Mouse (Mus musculus): ENCODE results near the gene Plcb2.

The Plcb2 gene

GRCm38 (mm10) chr2:118711038-118711494 lies 17.2 kb downstream of the Plcb2 start:
- DNase-seq, result peak; percentile 73 to 80

DNA sequence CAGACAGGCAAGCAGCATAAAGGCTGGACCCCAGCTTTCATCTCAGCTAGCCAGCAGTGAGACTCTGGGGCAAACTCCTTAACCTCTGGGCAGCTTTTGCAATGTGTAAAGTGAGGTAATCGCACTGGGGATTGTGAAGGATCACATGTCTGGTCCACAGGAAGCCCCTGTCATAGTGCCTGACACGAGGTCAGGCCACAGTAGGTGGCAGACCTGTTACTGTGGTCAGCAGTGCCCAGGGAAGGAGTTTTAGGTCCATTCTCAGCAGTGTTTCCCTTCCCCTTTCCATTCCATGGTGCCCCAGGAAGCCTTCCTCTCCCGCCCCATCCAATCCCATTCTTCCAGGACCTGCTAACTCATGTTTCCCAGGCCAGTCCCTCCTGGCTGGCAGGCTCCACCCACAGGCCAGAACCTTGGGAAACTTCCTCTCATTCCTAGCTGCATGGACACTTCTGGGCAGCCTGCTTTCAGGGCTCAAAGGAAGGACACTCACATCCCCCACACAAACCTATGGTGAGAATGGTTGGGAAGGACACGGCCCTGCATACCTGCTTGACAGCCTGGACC lies 18.5 kb downstream of the Plcb2 start:
- DNase-seq, result peak in 1 of 2 experiments; percentile 37

DNA sequence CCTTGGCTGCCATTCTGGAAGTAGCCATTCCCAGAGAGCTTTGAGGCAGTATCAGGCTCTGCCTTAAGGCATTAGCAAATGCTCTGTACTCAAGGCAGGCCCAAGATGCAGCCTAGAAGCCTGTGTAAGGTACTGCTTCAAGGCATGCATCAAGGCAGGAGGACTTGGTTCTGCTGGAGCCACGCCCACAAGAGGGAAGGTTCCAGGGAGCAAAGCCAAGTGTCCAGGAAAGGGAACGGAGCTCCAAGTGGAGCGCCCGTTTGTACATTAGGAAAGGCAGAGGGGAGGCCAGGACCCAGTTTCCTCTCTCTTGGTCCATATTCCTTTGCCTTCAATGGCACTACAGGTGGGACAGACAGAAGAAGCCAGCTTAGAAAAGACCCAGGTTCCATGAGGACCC lies 19.8 kb downstream of the Plcb2 start:
- DNase-seq, result peak in 1 of 2 experiments; percentile 37

GRCm38 (mm10) chr2:118706436-118706835 lies 21.8 kb downstream of the Plcb2 start:
- DNase-seq, result no peak

DNA sequence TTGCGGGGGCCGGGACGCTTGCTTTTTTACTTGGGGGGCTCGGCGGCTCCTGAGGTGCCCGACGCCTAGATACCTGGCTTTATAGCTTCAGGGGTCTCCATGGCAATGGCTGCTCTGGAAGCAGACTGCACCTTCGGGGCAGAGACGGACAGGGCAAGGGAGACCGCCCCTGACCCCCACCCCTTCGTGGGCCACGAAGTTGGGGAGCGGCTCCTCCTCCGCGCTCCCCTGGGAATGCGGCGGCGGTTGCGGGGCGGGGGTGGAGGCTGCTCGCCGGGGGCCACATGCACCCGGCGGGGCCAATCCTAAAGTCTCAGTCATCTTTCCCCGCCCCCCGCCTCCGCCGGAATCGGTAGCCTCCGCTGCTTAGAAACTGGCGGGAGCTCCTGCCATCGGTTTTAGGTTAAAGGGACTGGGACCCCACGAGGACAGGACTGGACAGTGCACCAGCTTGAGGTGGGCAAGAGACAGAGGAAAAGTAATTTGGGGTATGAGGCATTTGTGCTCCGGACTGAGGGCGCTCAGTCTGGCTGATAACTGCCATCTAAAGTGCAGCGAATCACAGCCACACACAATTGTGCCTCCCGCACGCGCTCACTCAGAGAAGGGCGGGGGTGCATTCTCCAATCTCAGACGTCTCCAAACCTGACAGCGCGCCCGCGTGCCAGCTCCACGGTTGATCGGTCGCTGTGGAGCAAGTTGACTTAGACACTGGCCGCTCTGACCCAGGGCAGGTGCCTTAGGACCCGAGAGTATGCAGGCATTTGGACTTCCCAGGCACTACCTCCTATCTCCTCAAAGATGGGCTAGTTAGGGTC lies 24.1 kb downstream of the Plcb2 start, which contains the start of gene Ankrd63:
Gene Ankrd63, minus strand, starts transcription at position 51 of the 818 bp plus-strand sequence.
- peak; percentile 41 to 53 for DNase-seq

DNA sequence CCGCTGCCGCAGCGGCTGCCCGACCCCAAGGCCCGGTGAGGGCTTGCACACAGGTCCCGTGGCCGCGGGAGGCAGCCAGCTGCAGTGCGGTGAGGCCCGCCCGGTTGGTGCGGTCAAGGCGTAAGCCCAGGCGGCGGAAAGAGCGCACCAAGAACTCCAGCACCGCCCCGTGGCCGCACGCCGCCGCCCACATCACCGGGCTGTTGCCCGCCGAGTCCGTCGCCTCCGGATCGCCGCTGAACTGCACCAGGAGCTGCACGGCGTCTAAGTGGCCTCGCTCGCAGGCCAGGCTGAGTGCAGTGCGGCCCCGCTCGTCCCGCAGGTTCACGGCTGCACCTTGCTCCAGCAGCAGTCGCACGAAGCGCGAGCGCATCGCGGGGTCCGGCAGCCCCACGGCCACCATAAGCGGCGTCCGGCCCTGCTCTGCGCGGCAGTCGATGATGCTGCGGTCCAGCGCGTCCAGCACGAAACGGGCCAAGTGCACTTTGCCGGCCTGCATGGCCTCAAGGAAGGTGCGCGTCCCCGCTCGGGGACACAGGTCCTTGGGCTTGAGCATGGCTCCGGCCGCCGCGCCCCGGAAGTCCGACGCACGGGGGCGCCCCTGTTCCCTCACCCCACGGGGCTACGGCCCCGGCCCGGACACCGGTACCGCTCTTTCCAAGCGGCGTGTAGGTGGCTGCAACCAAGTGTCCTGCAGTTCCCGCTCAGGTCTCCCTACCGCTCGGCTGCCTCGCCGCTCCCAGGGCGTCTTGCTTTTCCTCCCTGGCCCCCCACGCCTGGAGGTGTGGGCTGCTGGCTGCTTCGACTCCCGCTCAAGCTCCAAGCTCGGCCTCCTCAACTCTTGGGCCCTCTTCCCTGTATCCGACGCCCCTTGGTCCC lies 25.1 kb downstream of the Plcb2 start:
- DNase-seq, result peak; percentile 67 to 76

DNA sequence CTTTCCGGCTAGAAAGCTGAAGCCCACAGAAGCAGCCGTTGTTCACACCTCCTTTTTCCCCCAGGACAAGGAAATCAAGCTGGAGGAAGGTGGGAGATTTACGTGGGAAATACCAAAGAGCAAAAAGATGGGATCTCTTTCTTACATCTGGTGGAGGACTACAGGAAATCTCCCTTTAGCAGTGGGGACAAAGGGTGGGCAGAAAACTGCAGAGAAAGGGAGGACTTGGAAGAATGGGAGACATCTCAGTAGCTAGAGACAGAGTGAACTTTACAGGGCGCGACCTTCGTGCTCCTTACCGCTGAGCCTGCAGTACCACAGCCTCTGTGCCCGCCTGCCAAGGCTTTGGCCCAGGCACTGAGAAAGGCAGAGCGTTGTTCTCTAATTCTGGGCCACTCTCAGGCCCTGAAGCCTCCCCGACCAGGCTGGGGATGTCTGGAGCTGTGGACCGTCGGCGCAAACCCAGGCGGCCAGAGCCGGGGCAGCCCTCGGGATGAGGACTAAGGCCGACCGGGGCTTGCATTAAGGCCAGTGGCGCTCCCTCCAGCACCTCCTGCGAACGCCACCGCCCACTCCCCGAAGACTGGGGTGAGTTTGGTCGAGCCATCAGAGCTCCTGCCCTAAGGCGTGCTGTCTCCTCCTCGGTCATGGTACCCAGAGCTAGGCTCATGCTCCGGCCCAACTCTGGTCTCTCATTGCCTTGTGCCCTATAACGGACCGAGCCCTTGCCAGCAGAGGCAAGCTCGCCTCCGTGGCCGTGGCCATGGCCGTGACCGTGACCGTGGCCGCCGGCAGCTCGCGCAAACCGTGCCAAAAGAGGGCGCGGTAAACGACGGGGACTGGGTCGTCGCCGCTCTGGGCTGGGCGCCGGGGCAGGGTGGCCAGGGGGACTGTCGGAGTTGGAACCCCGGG lies 26.0 kb downstream of the Plcb2 start:
- DNase-seq, result peak in 1 of 2 experiments; percentile 25

DNA sequence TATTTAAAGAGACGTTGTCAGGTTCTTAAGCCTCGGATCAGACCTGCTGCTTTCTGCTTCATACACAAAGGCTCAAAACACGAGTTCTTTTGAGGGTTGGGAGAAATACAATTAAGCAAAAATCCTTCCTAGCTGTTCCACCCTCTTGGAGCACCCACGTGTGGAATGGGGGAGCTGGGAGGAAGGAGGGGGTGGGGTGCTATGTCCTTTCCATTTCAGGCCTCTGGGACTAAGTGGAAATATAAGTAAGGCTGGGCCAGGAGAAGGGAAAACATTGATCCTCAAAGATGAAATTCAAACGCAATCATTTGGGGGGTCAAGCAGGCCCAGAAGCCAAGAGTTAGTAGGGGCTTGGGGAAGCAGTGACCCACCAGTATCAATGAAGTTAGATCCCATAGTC lies 27.1 kb downstream of the Plcb2 start:
- DNase-seq, result no peak

- peak; percentile 92 for DNase-seq
Measured at GRCm38 (mm10) chr2:118700179-118701062, 27.8 kb downstream of the Plcb2 start.

DNA sequence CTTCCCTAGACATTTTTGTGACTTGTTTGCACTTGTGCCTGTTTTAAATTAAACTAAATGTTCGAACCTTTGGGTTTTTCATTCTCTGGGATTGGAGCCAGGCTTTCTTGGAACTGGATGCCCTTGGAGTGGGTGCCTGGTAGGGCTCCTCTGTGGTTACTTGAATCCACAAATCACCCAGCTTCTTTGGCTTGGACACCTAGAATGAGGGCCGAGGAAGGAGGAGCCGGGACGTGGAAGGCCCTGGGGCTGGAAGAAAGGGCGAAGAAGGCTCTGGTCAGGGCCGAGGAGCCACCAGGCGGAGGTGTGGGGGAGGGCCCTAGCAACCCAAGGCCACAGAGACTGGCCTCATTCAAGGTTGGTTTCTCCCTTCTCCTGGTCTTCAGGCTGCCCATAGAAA lies 30.3 kb downstream of the Plcb2 start:
- DNase-seq, result peak in 1 of 2 experiments; percentile 19

DNA sequence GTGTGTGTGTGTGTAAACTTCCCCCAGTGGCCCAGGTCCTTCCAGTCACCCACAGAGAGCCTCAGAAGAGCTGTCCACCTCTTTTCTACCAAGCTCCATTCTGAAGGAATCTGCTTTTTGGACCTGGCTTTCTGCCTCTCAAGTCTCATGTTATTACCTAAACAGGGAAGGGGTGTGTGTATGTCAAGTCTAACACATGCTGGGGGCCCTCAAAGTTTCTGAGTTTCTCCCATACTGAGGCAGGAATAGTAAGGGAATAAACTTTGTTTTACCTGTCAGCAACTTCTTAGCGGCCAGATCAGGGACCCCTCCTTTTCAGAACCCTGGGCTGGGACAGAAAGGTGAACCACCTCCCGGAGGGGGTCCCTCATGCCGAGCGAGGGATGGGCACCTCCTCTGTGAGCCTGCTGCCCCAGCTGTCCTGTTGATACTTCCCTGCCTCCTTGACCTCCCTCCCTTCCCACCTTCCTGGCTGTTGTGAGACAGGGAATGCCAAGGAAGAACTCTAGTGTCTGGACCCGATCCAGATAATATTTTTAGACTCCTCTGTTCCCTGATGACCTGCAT lies 30.8 kb downstream of the Plcb2 start:
- no peak for DNase-seq

- DNase-seq, result peak; percentile 45 to 55
Measured at GRCm38 (mm10) chr2:118696451-118697308, 31.6 kb downstream of the Plcb2 start.

DNA sequence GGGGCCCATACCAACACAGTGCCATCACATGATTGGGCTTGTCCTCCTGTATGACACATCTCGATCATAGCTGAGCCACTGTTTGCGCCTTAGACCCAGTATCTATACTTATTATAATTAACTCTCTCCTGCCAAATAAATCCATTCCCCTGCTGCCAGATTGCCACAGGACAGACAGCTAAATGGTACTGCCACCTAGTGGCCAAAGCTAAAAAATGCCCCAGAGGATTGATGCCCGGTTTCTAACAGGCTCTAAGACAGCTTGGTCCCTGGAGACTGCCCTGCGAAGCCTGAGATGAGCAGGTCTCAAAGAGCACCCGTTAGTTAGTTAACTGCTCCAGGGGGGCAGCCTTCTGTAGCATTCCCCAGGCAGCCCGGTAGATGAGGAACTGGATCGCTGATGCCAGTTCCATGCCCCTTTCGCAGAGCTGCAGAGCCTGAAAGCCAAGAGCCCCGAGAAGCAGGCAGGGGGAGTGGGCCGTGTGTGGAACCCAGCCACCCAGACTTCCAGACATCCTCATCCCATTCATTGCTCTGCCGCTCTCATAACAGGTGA lies 32.5 kb downstream of the Plcb2 start:
- DNase-seq, result peak; percentile 49 to 67

GRCm38 (mm10) chr2:118693370-118693966 lies 34.8 kb downstream of the Plcb2 start:
- peak; percentile 48 to 63 for DNase-seq

- DNase-seq, result no peak
Measured at GRCm38 (mm10) chr2:118689875-118690274, 38.4 kb downstream of the Plcb2 start.

GRCm38 (mm10) chr2:118687791-118688190 lies 40.4 kb downstream of the Plcb2 start:
- no peak for DNase-seq

DNA sequence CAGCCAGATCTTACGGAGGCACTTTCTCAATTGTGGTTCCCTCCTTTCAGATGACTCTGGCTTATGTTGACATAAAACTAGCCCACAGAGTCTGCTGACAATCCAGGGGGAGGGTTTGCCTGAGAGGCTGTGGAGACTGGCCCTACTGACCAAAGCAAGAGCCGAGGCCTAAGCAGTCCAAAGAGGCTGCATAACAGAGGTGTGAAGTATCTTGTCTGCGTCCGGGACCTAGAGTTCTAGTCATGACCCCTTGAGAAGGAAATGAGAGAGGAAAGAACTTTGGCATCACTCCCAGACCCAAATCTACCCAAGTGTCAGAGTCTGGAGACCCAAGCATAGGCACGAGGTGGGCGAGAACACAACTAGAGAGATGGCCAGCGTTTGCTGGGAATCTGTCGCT lies 41.5 kb downstream of the Plcb2 start:
- DNase-seq, result no peak

- DNase-seq, result no peak
Measured at GRCm38 (mm10) chr2:118685088-118685487, 43.1 kb downstream of the Plcb2 start.

All from kidney, postnatal 4 days (tissue).